Mouse (Mus musculus) lung, adult 2 months (tissue): ENCODE data around the gene Engase. TPM values are rescaled to one million over a fixed set of nuclear protein-coding genes. Genes with fewer than 3 reads are reported as not detected.

Experiments used
- DNase-seq: peaks from one replicate; pipeline ENCODE4 v3.0.0; 2022
- H3K4me1 ChIP-seq: fragments of 200-500 bp; 2 replicates; pipeline ENCODE4 v1.6.1; 2011; ENCODE audit warnings: low read length; ENCODE audit not compliant: control insufficient read depth, insufficient read depth
- H3K4me3 ChIP-seq: fragments of 200-500 bp; replicated peaks from 2 replicates; pipeline ENCODE3; 2011; ENCODE audit warnings: low read depth, mild to moderate bottlenecking, control low read depth, low read length; ENCODE audit errors: extremely low read depth
- CTCF ChIP-seq: fragments of 200-500 bp; IDR thresholded peaks from 2 replicates; pipeline ENCODE4 v1.5.1; 2011; ENCODE audit warnings: mild to moderate bottlenecking, low read length, control low read depth; ENCODE audit not compliant: insufficient read depth
- POLR2A ChIP-seq: fragments of 200-500 bp; IDR thresholded peaks from 2 replicates; pipeline ENCODE4 v1.6.1; 2011; ENCODE audit warnings: low read depth, mild to moderate bottlenecking, control low read depth, low read length, borderline replicate concordance; ENCODE audit errors: extremely low read depth
- WGBS: fragments of 180-500 bp; shearing (Covaris S2); methylation state at CpG from one replicate; pipeline ENCODE4 v1.1.7; 2018; 5-methylcytosine and 5-hydroxymethylcytosine counted together
- polyA plus RNA-seq: library from polyadenylated mRNA; depleted of rRNA; stranded (reverse); fragments of >200 nt; gene quantifications from 2 replicates; pipeline ENCODE4 v1.2.3, GENCODE M21; 2012

The Engase gene
- polyA plus RNA-seq, 1 experiment = 17.0 TPM

GRCm38 (mm10) chr11:118452955-118453354 is 23.7 kb upstream of the Engase start:
- no peaks in the 10 kb centered on the region for H3K4me1 ChIP-seq
- no peak overlapping the region for H3K4me3 ChIP-seq
- no peak for DNase-seq
- WGBS = 75% methylated on average over 2 of the region's 2 CpGs
- no peak for TF ChIP-seq CTCF
- no peak for TF ChIP-seq POLR2A

- WGBS = 61% methylated on average over 11 of the region's 11 CpGs
- TF ChIP-seq POLR2A = no peak
- TF ChIP-seq CTCF = no peak
- no peak for DNase-seq
Measured at GRCm38 (mm10) chr11:118453886-118454671, 22.6 kb upstream of the Engase start.

GRCm38 (mm10) chr11:118455788-118456187 is 20.8 kb upstream of the Engase start:
- 63% methylated on average over 6 of the region's 6 CpGs for WGBS
- no peaks in the 10 kb centered on the region; the same call in none of the 2 replicates for H3K4me1 ChIP-seq
- H3K4me3 ChIP-seq = no peak overlapping the region
- no peak for TF ChIP-seq POLR2A
- TF ChIP-seq CTCF = no peak
- no peak for DNase-seq

More at GRCm38 (mm10) chr11:118453886-118454671, 22.6 kb upstream of the Engase start:
- Histone ChIP-seq H3K4me3 (no peak overlapping the region), H3K4me1 (no peaks in the 10 kb centered on the region; the same call in none of the 2 replicates)

GRCm38 (mm10) chr11:118456937-118457336 is 19.7 kb upstream of the Engase start:
- Histone ChIP-seq H3K4me1 (no peaks in the 10 kb centered on the region; the same call in none of the 2 replicates), H3K4me3 (no peak overlapping the region)
- no peak for DNase-seq
- 71% methylated on average over 11 of the region's 11 CpGs for WGBS
- TF ChIP-seq POLR2A (no peak), CTCF (no peak)

GRCm38 (mm10) chr11:118459051-118459450 is 17.6 kb upstream of the Engase start:
- DNase-seq = no peak
- WGBS = 36% methylated on average over 8 of the region's 8 CpGs
- no peak overlapping the region for H3K4me3 ChIP-seq
- TF ChIP-seq CTCF (no peak), POLR2A (no peak)
- no peaks in the 10 kb centered on the region; the same call in none of the 2 replicates for H3K4me1 ChIP-seq

GRCm38 (mm10) chr11:118459536-118459935 is 17.1 kb upstream of the Engase start:
- DNase-seq = no peak
- 59% methylated on average over 4 of the region's 4 CpGs for WGBS
- TF ChIP-seq POLR2A (no peak), CTCF (no peak)
- H3K4me3 ChIP-seq = no peak overlapping the region
- H3K4me1 ChIP-seq = no peaks in the 10 kb centered on the region; the same call in none of the 2 replicates

GRCm38 (mm10) chr11:118460280-118460679 is 16.3 kb upstream of the Engase start:
- no peaks in the 10 kb centered on the region; the same call in none of the 2 replicates for H3K4me1 ChIP-seq
- DNase-seq = no peak
- WGBS = 67% methylated on average over 6 of the region's 6 CpGs
- no peak overlapping the region for H3K4me3 ChIP-seq
- TF ChIP-seq POLR2A (no peak), CTCF (peak; percentile 61)

GRCm38 (mm10) chr11:118467441-118468035 is 9.1 kb upstream of the Engase start:
- Histone ChIP-seq H3K4me3 (no peak overlapping the region), H3K4me1 (no peaks in the 10 kb centered on the region)
- DNase-seq = no peak
- TF ChIP-seq CTCF = no peak
- WGBS = 50% methylated on average over 11 of the region's 11 CpGs

- WGBS = 72% methylated on average over 10 of the region's 10 CpGs
- no peak for DNase-seq
- no peak overlapping the region for H3K4me3 ChIP-seq
- no peak for TF ChIP-seq CTCF
- TF ChIP-seq POLR2A = no peak
- no peaks in the 10 kb centered on the region for H3K4me1 ChIP-seq
Measured at GRCm38 (mm10) chr11:118469509-118470160, 7.0 kb upstream of the Engase start.
